Mouse (Mus musculus) thymus, adult 2 months (tissue): ENCODE data around the gene Prdx6b.

Experiments
- CTCF ChIP-seq: fragments of 200-500 bp; IDR thresholded peaks from 2 replicates; pipeline ENCODE4 v1.5.1; 2012; ENCODE audit warnings: mild to moderate bottlenecking, control low read depth, low read length, moderate library complexity, borderline replicate concordance; ENCODE audit not compliant: control insufficient read depth, poor library complexity, insufficient read depth; ENCODE audit errors: extremely low read depth
- POLR2A ChIP-seq: fragments of 200-500 bp; IDR thresholded peaks from 2 replicates; pipeline ENCODE4 v1.6.1; 2012; ENCODE audit warnings: mild to moderate bottlenecking, low read length, control low read depth, moderate library complexity; ENCODE audit not compliant: control insufficient read depth, poor library complexity, insufficient read depth; ENCODE audit errors: extremely low read depth

GRCm38 (mm10) chr2:80327272-80327671 lies 35.0 kb downstream of the Prdx6b start:
- TF ChIP-seq POLR2A: no peak
- TF ChIP-seq CTCF: no peak
